Mouse (Mus musculus) ES-CJ7 (cell line): ENCODE results near the gene Pdlim5.

Experiments
- DNase-seq: peaks from one replicate; pipeline ENCODE4 v3.0.0; 2011; ENCODE audit warnings: low read depth, low spot score

Pdlim5 gene

GRCm38 (mm10) chr3:142339440-142340251, 55.9 kb downstream of the Pdlim5 start:
- DNase-seq = no peak

- DNase-seq = no peak
Observed at GRCm38 (mm10) chr3:142338058-142338457, 57.4 kb downstream of the Pdlim5 start.

- DNase-seq = no peak
Observed at GRCm38 (mm10) chr3:142334496-142334895, 61.0 kb downstream of the Pdlim5 start.

- DNase-seq = no peak
Observed at GRCm38 (mm10) chr3:142333458-142333857, 62.0 kb downstream of the Pdlim5 start.

- DNase-seq = no peak
Observed at GRCm38 (mm10) chr3:142332716-142333115, 62.8 kb downstream of the Pdlim5 start.

- no peak for DNase-seq
Observed at GRCm38 (mm10) chr3:142331872-142332554, 63.5 kb downstream of the Pdlim5 start.

GRCm38 (mm10) chr3:142330425-142330824, 65.1 kb downstream of the Pdlim5 start:
- DNase-seq = no peak

GRCm38 (mm10) chr3:142323592-142323991, 71.9 kb downstream of the Pdlim5 start:
- DNase-seq = no peak

GRCm38 (mm10) chr3:142321930-142322329, 73.6 kb downstream of the Pdlim5 start:
- DNase-seq = no peak

- peak; percentile 9 for DNase-seq
Observed at GRCm38 (mm10) chr3:142318147-142318546, 77.3 kb downstream of the Pdlim5 start.

GRCm38 (mm10) chr3:142316138-142316740, 79.3 kb downstream of the Pdlim5 start:
- no peak for DNase-seq

- DNase-seq = no peak
Observed at GRCm38 (mm10) chr3:142311075-142311474, 84.4 kb downstream of the Pdlim5 start.

- no peak for DNase-seq
Observed at GRCm38 (mm10) chr3:142310446-142310845, 85.0 kb downstream of the Pdlim5 start.

GRCm38 (mm10) chr3:142295287-142295676, 100.2 kb downstream of the Pdlim5 start:
- no peak for DNase-seq

- peak; percentile 46 for DNase-seq
Observed at GRCm38 (mm10) chr3:142294616-142295286, 100.7 kb downstream of the Pdlim5 start.

GRCm38 (mm10) chr3:142293561-142293960, 101.9 kb downstream of the Pdlim5 start:
- no peak for DNase-seq

- DNase-seq = peak; percentile 56
Observed at GRCm38 (mm10) chr3:142282706-142283105, 112.8 kb downstream of the Pdlim5 start.

- DNase-seq = no peak
Observed at GRCm38 (mm10) chr3:142281656-142282055, 113.8 kb downstream of the Pdlim5 start.

- no peak for DNase-seq
Observed at GRCm38 (mm10) chr3:142281093-142281445, 114.4 kb downstream of the Pdlim5 start.

- no peak for DNase-seq
Observed at GRCm38 (mm10) chr3:142280366-142281092, 115.0 kb downstream of the Pdlim5 start.

GRCm38 (mm10) chr3:142279011-142279410, 116.5 kb downstream of the Pdlim5 start:
- peak; percentile 42 for DNase-seq
